Mouse (Mus musculus) lung, postnatal 10 days (tissue): ENCODE measurements around the gene Ssc4d.
A peak's percentile ranks its signal among the peaks of the same experiment; 100 is the strongest.

Experiments used
- DNase-seq: peaks from one replicate; pipeline ENCODE4 v3.0.0; 2021

Gene Ssc4d

DNA sequence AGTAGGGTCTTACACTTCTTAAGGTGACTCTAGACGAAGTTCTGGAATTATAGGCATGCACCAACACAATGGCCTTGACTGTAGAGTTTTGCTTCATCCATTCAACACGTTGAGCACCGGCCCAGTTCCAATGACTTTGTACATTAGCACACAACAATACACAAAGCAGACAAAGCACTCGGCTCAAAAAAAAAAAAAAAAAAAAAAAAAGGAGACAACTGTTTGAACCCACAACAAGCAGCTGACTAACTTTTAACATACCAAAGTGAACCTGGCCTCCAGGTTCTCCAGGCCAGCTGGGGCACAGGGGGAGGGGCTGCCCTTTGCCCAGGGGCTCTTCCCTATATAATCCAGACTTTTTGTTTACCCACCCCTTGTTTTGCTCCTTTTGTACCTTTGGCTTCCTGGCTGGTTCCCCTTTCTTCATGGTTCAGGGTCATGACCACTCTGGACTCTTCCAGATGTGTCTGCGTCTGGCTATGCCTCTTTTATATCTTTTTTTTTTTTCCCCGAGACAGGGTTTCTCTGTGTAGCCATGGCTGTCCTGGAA lies 38.6 kb downstream of the Ssc4d start:
- DNase-seq, result no peak

DNA sequence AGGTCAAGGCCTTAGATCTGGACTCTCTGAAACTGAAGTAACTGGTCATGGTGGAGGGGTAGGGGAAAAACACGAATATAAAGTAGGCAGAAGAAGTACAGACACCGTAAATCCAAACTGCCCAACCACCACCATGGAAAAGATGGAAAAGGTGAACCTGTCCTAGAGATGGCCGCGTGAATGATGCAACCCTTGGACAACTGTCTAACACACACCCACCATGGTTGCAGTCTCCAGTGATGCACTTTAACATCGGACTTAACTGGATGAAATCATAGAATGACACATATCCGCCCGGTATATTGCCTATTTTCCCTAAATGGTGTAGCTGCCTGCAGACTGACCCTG lies 39.2 kb downstream of the Ssc4d start:
- DNase-seq, result no peak

DNA sequence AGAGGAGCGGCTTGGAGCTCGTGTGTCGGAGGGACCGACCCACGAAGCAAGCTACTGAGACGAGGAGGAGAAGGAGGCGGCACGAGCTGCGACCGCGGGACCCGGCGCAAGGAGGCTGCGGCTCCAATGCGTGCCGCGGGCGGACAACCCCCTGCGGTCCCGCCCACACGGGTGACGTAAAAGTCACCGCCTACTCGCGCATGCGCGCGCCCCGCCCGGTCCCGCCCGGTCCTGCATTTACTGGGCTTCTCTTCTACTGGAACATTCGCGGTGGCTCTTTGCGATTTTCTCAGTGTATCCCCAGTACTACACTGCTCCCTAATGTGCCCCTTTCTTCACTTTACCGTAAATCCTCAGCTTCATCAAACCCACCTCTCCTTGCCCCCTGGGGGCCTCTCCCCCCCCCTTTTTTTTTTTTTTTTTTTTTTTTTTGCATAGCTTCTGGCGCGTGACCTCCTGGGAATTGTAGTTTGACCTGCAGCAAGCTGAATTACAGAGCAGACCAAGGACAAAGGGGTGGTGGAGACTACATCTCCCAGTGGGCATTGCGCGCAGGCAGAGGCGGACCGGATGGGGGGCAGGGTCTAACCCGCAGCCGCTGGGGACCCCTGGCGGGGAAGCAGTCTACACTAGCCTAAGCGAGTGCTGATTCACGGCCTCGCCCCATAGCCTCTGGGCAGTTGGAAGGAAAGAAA lies 39.7 kb downstream of the Ssc4d start, which contains the start of gene Ywhag:
TSS of gene Ywhag (minus strand) at position 136 of the 695 bp plus-strand sequence.
- peak; percentile 99 for DNase-seq

DNA sequence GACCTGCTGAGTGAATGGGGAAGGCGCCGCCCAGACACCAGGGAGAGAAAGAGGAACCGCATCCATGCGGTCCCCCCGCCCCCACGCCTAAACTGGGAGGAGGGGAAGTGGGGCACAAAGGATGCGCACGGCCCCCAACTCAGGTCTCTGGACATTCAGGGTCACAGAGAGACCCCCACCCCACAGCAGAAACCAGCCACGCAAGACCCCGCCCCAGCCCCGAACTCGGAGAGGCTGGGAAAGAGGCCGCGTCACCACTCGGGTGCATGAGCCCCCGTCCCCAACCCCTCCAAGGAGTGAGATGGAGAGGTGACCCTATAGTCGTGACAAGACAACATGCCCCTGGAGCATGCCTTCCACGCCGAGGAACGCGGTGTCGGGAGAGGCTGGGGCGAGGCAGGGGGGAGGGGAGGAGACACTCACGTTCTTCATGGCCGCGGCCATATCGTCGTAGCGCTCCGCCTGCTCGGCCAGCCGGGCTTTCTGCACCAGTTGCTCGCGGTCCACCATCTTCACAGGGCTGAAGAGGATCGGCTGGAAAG lies 40.4 kb downstream of the Ssc4d start:
- DNase-seq, result peak; percentile 80

DNA sequence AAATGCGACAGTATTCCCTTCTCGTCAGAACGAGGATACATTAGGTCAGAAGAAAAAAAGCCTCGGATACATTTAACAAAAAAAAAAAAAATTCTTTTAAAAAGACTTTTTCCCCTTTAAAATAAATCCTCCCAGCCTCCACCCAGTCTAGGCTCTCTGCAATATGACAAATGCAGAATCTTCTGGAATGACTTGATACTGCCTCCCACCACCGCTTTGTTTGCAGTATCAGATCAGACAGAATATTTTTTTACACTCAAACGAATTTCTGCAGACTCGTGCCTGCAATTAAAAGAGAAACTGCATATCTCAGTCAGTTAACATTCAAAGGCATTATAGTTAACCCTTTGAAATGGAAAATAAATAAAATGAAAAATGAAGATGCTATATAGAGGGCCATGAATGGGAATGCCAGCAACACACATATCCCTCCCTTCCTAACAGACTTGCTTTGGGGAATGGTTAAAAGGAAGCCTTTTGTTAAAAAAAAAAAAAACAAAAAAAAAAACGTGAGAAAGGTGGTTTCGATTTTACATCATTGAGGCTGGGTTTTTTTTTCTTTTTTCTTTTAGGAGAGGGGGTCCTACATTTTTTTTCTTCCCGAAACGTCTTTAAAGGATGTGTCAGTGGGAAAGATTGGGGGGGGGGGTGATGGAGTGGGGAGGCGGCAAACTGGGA lies 41.0 kb downstream of the Ssc4d start:
- DNase-seq, result no peak

DNA sequence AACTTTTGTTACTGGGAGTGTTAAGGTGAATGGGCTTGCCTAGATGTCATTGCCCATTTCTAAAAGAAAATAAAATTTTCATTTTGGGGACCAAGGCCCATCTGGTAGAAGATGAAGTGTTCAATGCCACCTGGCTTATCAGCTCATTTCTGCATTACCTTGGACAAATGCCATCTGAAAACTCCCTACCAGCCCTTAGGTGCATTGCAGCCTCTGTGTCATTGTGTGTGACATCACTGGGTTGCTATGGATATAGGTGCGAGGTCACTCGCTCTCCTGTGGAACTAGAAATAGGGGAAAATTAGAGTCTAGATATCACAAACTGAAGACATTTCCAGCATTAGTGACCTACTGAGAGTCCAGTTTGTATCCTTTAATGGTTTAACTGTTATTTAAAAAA lies 42.0 kb downstream of the Ssc4d start:
- DNase-seq, result no peak

DNA sequence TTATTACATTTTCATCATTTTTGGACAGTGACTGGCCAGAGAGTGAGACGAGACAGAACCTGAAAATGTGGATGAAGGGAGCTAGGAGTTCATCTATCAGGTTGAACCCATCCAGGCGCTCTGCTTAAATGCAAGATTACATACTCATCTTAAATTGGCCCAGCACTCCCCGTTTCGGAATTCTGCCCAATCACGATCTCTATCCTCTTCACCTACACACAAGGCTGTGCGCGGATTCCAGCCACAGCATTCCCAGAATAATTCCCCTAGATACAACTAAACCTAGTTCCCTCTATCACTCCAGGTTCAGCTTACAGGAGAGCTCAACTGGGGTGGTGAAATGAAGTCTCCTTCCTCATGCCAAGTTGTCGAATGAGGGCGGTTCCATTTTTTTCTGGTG lies 42.8 kb downstream of the Ssc4d start:
- DNase-seq, result no peak

DNA sequence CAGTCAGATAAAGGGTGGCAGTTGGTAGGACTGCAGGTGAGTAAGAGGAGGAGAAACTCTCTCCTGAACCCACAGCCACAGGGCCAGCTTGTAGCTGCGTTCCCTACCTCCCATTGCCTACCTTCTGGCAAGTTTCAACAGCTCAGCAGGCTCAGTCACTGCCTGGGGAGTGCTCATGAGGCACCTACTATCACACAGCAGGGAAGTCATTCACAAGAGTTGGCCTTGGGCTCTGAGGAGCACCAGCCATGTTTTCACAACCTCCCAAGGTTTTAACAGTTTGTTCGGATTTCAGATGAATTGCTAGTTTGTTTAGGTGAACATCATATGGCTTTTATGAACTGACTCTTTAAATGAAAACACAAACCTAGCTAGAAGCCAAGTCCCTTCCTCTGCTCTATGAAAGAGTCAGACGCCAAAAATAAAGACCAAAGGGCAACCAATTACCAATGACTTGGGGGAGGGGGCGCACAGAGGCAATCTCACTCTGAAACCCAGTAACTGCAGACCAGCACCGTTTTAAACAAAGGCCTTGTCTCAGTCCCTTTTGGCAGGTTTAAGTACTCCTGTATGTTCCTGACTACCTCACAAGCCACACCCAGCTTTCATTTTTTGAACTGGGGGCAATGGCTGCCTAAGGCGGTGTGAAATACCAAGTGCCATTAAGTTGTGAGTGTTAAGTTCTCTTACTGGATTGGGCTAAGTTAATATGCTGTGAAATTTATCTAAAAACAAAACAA lies 44.5 kb downstream of the Ssc4d start:
- DNase-seq, result no peak

DNA sequence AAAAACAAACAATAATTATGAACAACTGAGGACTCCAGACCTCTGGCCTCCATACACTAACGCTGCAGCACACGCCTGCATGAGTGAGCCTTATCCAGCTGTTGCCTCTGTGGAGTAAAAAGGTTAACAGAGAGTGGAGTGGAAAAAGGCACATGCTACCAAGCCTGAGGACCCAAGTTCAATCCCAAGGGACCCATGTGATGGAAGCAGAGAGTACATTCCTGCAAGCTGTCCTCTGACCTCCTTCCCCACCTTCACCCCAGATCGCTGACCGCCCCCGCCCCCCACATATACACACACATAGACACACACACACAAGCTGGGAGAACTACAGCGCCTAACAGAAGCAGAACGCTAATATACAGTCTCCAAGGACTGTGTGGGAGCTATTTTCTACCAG lies 50.4 kb downstream of the Ssc4d start:
- DNase-seq, result no peak

DNA sequence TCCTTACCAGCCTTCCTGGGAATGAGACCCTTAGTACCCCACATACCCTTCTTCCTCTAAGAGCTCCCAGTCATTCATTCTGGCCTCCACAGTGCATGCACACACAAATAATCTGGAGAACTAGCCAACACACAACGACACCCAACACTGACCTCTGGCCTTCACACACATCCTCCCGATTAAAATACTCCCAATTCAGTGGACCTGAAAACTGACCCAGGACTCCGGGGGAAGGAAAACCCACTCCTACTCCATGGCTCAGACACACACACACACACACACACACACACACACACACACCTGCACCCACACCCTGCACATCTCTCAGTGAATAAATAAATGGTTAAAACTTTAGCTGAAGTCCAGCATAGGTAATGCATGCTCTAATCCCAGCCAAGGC lies 54.4 kb downstream of the Ssc4d start:
- DNase-seq, result no peak

DNA sequence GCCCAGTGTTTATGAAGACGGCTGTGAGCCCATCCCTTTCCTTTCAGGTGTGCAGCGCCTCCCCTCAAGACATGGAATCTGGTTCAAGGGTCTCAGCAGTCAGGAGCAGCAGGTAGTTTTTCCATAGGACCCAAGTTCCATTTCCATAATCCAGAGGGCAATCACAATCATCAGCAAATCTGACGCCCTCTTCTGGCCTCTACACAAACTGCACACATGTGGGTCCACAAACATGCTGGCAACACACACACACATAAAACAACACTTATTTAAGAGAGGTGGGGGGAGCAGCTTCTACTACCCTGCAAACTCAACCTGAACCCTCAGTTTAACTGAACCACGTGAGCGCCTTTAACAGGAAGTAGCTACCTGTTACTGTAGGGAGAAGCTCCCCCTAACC lies 55.7 kb downstream of the Ssc4d start:
- DNase-seq, result no peak

DNA sequence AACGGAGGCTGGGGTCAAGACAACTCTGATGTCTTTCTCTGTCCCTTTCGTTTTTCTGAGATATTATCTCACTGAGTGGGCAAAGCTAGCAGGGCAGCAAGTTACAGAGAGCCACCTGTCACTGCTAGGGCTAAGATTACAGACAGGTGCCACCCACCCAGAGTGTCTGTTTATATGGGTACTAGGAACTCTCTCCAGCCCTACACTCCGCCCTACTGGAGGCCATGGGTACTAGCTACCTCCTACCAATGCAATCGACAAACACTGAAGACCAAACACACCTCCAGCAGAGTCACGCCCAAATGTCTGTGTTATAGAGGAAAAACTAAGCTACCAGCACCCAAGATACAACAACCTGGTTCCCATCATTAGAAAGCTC lies 56.3 kb downstream of the Ssc4d start:
- DNase-seq, result no peak

DNA sequence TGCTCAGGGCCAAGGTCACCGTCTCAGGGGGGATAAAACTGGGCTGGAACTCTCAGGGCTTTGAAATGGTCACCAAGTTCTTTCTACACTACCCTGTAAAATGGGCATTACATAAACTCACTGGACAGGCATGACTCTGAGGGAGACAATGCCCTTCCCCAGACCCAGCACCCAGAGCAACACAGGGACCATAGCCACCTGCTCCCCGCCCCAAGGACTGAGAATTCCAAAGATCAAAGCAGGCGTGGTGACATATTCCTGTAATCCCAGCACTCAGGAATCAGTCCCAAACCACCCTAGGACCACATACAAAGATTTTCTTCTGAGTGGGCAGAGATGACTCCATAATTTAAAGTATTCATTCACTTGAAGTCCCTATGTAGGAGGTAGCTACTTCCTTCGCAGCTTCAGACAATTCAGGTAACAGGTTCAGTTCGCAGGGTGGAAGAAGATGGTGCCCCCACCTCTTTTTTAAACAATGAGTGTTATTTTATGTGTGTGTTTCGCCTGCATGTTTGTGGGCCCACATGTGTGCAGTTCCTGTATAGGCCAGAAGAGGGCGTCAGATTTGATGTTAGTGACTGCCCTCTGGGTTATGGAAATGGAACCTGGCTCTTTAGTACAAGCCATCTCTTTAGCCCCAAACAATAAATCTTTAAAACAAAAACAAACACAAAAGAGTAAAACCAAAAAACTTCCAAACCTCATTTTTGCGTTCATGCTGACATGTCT lies 56.8 kb downstream of the Ssc4d start:
- no peak for DNase-seq

DNA sequence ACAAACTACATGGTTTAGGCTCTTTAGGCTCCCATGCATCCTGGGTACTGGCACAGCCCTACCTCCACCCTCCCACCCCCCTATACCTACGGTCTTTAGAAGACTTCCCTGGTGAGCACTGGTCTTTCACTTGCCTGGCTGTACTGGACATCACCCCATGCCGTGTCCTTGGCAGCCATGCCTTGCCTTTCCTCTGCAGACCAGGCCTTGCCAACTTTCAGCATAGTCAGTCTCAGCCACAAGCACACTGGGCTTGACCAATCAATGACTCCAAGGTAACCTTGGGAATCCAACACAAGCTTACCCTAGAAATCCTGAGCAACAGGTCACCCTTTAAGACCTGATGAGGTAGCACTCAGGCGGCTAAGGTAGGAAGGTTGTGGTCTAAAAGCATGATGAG lies 57.7 kb downstream of the Ssc4d start:
- DNase-seq, result no peak

DNA sequence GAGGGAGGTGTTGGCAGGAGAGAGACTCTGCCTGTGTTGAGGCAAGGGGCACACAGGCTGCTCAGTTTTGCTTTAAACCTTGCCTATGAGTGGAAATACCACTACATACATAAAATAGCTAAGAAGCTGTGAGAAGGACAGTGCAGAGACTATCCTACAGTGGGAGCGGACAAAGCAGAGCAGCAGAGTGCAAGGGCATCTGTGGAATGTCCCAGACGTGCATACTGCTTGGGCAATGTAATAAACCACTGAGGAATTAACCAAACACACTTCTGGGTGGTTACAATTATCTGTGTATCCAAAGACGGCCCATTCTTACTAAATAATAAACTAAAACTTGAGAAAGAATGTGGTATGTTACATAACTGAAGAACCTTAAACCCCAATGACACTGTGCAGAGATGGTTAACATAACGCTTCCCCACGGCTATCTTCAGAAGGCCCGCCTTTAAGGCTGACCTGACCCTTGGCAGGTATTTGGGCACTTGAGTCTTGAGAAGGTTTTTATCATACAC lies 58.2 kb downstream of the Ssc4d start:
- DNase-seq, result no peak

DNA sequence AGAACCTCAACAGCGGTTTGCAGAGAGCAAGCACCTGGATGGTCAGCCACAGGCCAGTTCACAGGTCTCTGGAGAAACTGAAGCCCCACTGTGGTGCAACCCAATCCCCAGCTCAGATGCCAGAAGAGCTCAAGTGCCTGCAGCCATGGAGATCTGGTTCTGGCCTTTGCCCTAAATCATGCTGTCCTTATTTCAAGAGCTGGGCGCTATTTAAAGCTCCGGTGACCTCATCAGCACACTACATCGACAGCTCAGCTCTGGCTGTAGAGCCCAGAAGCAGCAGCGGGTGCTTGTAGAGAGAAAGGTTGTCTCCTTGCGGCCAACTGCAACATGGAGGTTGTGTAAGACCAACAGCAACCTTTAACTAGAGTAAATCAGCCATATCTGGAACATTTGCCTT lies 60.2 kb downstream of the Ssc4d start:
- peak; percentile 71 for DNase-seq

DNA sequence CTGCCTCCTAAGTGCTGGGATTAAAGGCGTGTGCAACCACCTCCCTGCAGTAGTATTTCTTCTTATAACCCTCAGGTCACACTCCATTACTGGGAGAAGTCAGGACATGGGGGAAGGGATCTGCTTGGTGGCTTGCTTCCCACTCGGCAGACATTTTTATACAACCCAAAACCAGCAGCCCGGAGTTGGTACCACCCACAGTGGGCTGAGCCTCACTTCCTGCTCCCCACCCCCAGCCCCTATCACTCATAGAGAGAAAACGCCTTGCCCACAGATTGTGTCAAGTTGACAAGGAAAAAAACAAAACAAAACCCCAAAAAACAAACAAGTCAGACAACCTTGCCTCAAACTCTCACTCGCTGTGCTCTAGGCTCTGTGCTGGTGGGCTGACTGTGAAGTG lies 61.1 kb downstream of the Ssc4d start:
- peak; percentile 64 for DNase-seq

DNA sequence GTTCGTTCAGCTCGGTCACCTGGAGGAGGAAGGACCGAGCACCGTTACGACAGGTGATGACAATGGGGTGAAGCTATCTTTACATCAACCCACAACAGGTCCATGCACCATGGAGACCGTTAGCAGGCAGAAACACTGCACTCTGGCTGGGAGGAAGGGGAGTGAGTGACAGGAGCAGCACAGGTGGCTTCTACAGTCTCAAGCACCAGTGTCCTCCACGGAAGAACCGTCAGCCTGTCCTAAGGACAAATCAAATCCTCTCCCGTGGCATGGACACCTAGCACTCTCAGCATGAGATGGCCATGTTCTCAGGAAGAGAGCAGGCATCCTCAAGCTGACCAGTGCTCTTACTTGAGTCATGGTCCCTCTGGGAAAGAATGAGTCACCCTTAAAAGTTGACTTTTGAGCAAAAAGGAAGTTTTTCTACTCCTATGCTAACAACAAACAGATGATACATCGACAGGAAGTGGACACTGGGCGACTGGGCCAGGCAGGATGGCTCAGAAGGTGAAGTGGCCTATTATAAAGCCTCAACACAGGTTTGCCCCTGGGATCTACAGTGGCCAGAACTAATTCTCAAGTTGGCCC lies 62.6 kb downstream of the Ssc4d start:
- no peak for DNase-seq

DNA sequence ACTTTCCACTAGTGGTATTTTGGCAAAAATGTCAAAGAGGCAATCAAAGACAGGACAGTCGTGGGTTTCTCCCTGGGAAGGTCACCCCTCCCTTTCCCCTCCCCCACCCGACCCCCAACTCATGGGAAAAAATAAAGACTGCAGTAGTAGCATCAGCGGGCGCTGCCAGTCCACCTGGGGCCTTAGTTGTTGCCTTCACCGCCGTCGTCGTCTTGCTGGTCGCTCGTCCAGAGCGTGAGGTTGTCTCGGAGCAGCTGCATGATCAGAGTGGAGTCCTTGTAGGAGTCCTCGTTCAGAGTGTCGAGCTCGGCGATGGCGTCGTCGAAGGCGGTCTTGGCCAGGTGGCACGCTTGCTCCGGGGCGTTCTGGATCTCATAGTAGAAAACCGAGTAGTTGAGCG lies 63.5 kb downstream of the Ssc4d start:
- DNase-seq, result no peak
